ENCODE assay signal across 10 mouse cellular contexts in the genomic region with DNA sequence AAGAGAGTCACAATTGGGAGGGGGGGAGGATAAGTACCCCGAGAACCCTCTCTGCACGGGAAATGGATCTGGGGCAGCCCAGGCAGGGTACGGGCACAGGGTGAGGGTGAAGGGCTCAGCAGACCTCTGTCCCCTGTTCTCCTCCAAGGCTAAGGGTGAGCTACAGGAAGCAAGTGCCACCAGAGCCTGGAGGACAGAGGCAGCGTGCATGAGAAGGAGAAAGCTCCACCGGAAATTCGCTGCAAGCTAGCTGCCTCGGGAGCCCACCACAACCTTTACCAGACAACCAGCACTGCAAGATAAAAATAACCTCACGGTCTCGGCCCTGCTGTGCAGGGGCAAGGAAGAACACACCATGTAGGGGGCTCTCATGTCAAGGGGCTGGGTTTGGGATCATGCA. TPM values are rescaled to one million over a fixed set of nuclear protein-coding genes. Genes with fewer than 3 reads are reported as not detected.
DNase-seq lines count a peak whose midpoint lies in the region; ATAC-seq and TF ChIP-seq lines count a peak whose summit lies in the region.
"Had no signal": no experiment of that assay in that cellular context is flagged by ENCODE, and none has a peak within 500 bp of the region (broad histone marks: within the 10 kb centered on the region; RNA-seq: fewer than 3 reads in every experiment).

No protein-coding gene starts in this region.

- no peak for DNase-seq in heart, postnatal 14 days
- DNase-seq in CD4-positive helper T cell, adult 2 months (ENCODE audit: low read depth, low spot score): peak; percentile 70
- DNase-seq in left cerebral cortex, adult 11 months (ENCODE audit: low spot score): no peak
- no peak for DNase-seq in urinary bladder, postnatal 36 days (ENCODE audit: low spot score in 2 of 2)
- DNase-seq in adrenal gland, postnatal 14 days: no peak
- DNase-seq: cerebellum, postnatal 14 days; right cerebral cortex, postnatal 25 days had no signal

- WGBS in heart, embryonic 16.5 days: 27% methylated on average over 9 of the region's 9 CpGs

- peak overlapping the region; percentile 61 for H3K9ac ChIP-seq in heart, embryonic 16.5 days (ENCODE audit: low read length)

- peaks cover 3% of the 10 kb centered on the region; the same call in 1 of the 2 replicates for H3K36me3 ChIP-seq in heart, embryonic 16.5 days (ENCODE audit: control insufficient read depth, insufficient read depth)

- TF ChIP-seq CTCF in embryonic fibroblast, embryonic 13.5 days (IDR thresholded peaks at IDR 0.05; ENCODE audit: borderline replicate concordance, insufficient read depth, low read length): no peak

- peak overlapping the region; percentile 15; the same call in 1 of the 2 replicates for H3K4me2 ChIP-seq in heart, embryonic 16.5 days (ENCODE audit: low read depth, low read length)

- H3K4me1 ChIP-seq in heart, embryonic 16.5 days (ENCODE audit: control insufficient read depth, insufficient read depth, low read length): peaks cover 34% of the 10 kb centered on the region
- peaks cover 4% of the 10 kb centered on the region; the same call in 1 of the 2 replicates for H3K4me1 ChIP-seq in embryonic fibroblast, embryonic 13.5 days (ENCODE audit: control insufficient read depth, insufficient read depth, low read length)

- intact Hi-C loops in heart, postnatal 14 days (cut with DNase I): loop anchor here (2.0 kb wide), 1 partner anchor 15 kb away; no protein-coding TSS in a partner anchor

- peak overlapping the region; percentile 86 for H3K27ac ChIP-seq in heart, embryonic 16.5 days (ENCODE audit: low read length)
- H3K27ac ChIP-seq in embryonic fibroblast, embryonic 13.5 days (ENCODE audit: insufficient read depth, low read length): 0 out of 2 replicates have a peak overlapping the region, but pooled peaks have one; percentile 0

- H3K27me3 ChIP-seq in heart, embryonic 16.5 days (ENCODE audit: control insufficient read depth, insufficient read depth, low read length): no peaks in the 10 kb centered on the region

- no peak for TF ChIP-seq POLR2A in embryonic fibroblast, embryonic 13.5 days (IDR thresholded peaks at IDR 0.05; ENCODE audit: low read depth, low read length)

- ATAC-seq in heart, embryonic 16.5 days (replicated peaks; ENCODE audit: extremely low read depth, insufficient read depth, low FRiP score): peak; percentile 18; the same call in 1 of the 2 replicates
- ATAC-seq in megakaryocyte-erythroid progenitor cell, adult 5-6 weeks (replicated peaks; ENCODE audit: low FRiP score, low TSS enrichment, poor library complexity, severe bottlenecking): peak; percentile 35

- H3K4me3 ChIP-seq in heart, embryonic 16.5 days (ENCODE audit: low read length): no peak overlapping the region
- no peak overlapping the region for H3K4me3 ChIP-seq in embryonic fibroblast, embryonic 13.5 days (ENCODE audit: insufficient read depth, low read length)

- H3K9me3 ChIP-seq in heart, embryonic 16.5 days (replicated peaks; ENCODE audit: control insufficient read depth, low read length): no peaks in the 10 kb centered on the region

RNA-seq across cellular contexts. Expression of gene Lbh, which starts 30.0 kb away (rescaled TPM):
- polyA plus RNA-seq in heart, embryonic 16.5 days (2015; fragmentation: Nextera tagmentation; extraction: Ambion mirVana): 28.4 and 30.1 TPM in 2 replicates
- total RNA-seq in heart, postnatal 14 days (2021): 100 to 1,000 TPM; 318 to 323 TPM
- 241 and 297 TPM in 2 replicates for polyA plus RNA-seq in embryonic fibroblast, embryonic 13.5 days (2011; ENCODE audit: insufficient read length, low read depth, missing spikeins)
- 5.4 and 7.4 TPM in 2 replicates for total RNA-seq in megakaryocyte-erythroid progenitor cell, adult 5-6 weeks (2014; fragmentation: Nextera tagmentation)
- total RNA-seq in megakaryocyte-erythroid progenitor cell, adult 5-6 weeks (2017): 3.9 and 4.4 TPM in 2 replicates
- 41.7 and 53.4 TPM in 2 replicates for total RNA-seq in adrenal gland, postnatal 14 days (2021)
